Mouse (Mus musculus): ENCODE data around the gene Cntnap5c. TPM values are rescaled to one million over a fixed set of nuclear protein-coding genes. Genes with fewer than 3 reads are reported as not detected.

The Cntnap5c gene
- polyA plus RNA-seq, 1 experiment from 2014 or later: not detected

DNA sequence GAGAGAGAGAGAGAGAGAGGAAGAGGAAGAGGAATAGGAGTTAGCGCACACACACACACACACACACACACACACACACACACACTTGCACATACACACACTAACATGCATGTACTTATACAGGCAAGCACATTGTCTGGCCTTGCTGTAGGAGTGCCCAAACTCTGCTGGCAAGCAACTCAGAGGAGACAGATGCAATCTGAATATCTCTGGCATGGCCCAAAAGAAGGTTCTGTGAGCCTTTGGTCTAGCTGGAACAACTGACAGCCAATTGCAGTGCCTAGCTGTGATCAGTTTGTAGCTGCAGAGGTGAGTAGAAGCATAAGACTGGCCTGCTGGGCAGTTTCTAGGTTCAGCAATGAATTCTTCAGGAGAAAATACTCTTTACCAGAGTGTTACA is 313.3 kb downstream of the Cntnap5c start:
- H3K27me3 ChIP-seq (replicated peaks; ENCODE audit: control insufficient read depth, insufficient read depth, low read length): no peaks in the 10 kb centered on the region
- no peak overlapping the region for H3K27ac ChIP-seq (ENCODE audit: low read depth)
- H3K4me3 ChIP-seq (ENCODE audit: low read depth, low read length): no peak overlapping the region
- H3K9ac ChIP-seq (ENCODE audit: low read length): no peak overlapping the region
- no peak overlapping the region for H3K4me2 ChIP-seq (ENCODE audit: low read length)
- ATAC-seq (replicated peaks; ENCODE audit: low FRiP score, low TSS enrichment, low read depth) (no peak), DNase-seq (ENCODE audit: low spot score) (no peak)
- H3K4me1 ChIP-seq (replicated peaks; ENCODE audit: control insufficient read depth, insufficient read depth, low read length): no peaks in the 10 kb centered on the region
- H3K36me3 ChIP-seq (ENCODE audit: control insufficient read depth, insufficient read depth, low read length): no peaks in the 10 kb centered on the region
- no peaks in the 10 kb centered on the region for H3K9me3 ChIP-seq (ENCODE audit: control insufficient read depth, low read length)
- 100% methylated on average over 1 of the region's 1 CpGs for WGBS

DNA sequence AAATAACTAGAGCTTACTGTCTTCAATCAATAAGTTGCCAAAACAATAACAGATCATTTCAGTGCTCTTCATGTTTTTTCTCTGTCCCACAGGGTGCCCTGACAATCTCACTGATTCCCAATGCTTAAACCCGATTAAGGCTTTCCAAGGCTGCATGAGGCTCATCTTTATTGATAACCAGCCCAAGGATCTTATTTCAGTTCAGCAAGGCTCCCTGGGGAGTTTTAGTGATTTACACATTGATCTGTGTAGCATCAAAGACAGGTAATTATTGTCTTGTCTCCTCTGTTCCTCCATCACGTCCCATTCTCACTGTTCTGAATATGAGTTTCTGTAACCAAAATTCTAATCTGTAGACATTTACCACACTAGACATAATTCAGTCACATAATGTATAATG is 335.1 kb downstream of the Cntnap5c start:
- no peak for DNase-seq (ENCODE audit: low spot score)
- H3K4me2 ChIP-seq (ENCODE audit: low read length): no peak overlapping the region
- no peak overlapping the region for H3K4me3 ChIP-seq (ENCODE audit: low read depth, low read length)
- H3K27me3 ChIP-seq (replicated peaks; ENCODE audit: control insufficient read depth, insufficient read depth, low read length): no peaks in the 10 kb centered on the region
- ATAC-seq (replicated peaks; ENCODE audit: low FRiP score, low TSS enrichment, low read depth): no peak
- H3K9me3 ChIP-seq (ENCODE audit: control insufficient read depth, low read length): no peaks in the 10 kb centered on the region
- no peaks in the 10 kb centered on the region for H3K36me3 ChIP-seq (ENCODE audit: control insufficient read depth, insufficient read depth, low read length)
- 78% methylated on average over 2 of the region's 2 CpGs for WGBS
- H3K27ac ChIP-seq (ENCODE audit: low read depth): no peak overlapping the region
- no peaks in the 10 kb centered on the region for H3K4me1 ChIP-seq (replicated peaks; ENCODE audit: control insufficient read depth, insufficient read depth, low read length)
- H3K9ac ChIP-seq (ENCODE audit: low read length): no peak overlapping the region

GRCm38 (mm10) chr17:58107901-58108300 is 338.5 kb downstream of the Cntnap5c start:
- 84% methylated on average over 3 of the region's 3 CpGs for WGBS
- no peak overlapping the region for H3K4me2 ChIP-seq (ENCODE audit: low read length)
- H3K36me3 ChIP-seq (ENCODE audit: control insufficient read depth, insufficient read depth, low read length): no peaks in the 10 kb centered on the region
- H3K9me3 ChIP-seq (ENCODE audit: control insufficient read depth, low read length): no peaks in the 10 kb centered on the region
- ATAC-seq (replicated peaks; ENCODE audit: low FRiP score, low TSS enrichment, low read depth): no peak
- no peaks in the 10 kb centered on the region for H3K27me3 ChIP-seq (replicated peaks; ENCODE audit: control insufficient read depth, insufficient read depth, low read length)
- H3K27ac ChIP-seq (ENCODE audit: low read depth): no peak overlapping the region
- no peaks in the 10 kb centered on the region for H3K4me1 ChIP-seq (replicated peaks; ENCODE audit: control insufficient read depth, insufficient read depth, low read length)
- no peak overlapping the region for H3K4me3 ChIP-seq (ENCODE audit: low read depth, low read length)
- no peak for DNase-seq (ENCODE audit: low spot score)
- no peak overlapping the region for H3K9ac ChIP-seq (ENCODE audit: low read length)

- Histone ChIP-seq H3K27me3 (replicated peaks; ENCODE audit: control insufficient read depth, insufficient read depth, low read length) (no peaks in the 10 kb centered on the region), H3K4me2 (ENCODE audit: low read length) (no peak overlapping the region), H3K9me3 (ENCODE audit: control insufficient read depth, low read length) (no peaks in the 10 kb centered on the region), H3K27ac (ENCODE audit: low read depth) (no peak overlapping the region), H3K4me3 (ENCODE audit: low read depth, low read length) (no peak overlapping the region), H3K4me1 (replicated peaks; ENCODE audit: control insufficient read depth, insufficient read depth, low read length) (no peaks in the 10 kb centered on the region), H3K36me3 (ENCODE audit: control insufficient read depth, insufficient read depth, low read length) (no peaks in the 10 kb centered on the region), H3K9ac (ENCODE audit: low read length) (no peak overlapping the region)
- 64% methylated on average over 1 of the region's 1 CpGs for WGBS
- DNase-seq (ENCODE audit: low spot score): no peak
- no peak for ATAC-seq (replicated peaks; ENCODE audit: low FRiP score, low TSS enrichment, low read depth)
Measured at GRCm38 (mm10) chr17:58108335-58108734, 339.0 kb downstream of the Cntnap5c start.

GRCm38 (mm10) chr17:58187171-58187570 is 417.8 kb downstream of the Cntnap5c start:
- H3K4me1 ChIP-seq (replicated peaks; ENCODE audit: control insufficient read depth, insufficient read depth, low read length): no peaks in the 10 kb centered on the region
- no peak for DNase-seq (ENCODE audit: low spot score)
- H3K4me3 ChIP-seq (ENCODE audit: low read depth, low read length): no peak overlapping the region
- no peaks in the 10 kb centered on the region for H3K9me3 ChIP-seq (ENCODE audit: control insufficient read depth, low read length)
- no peak overlapping the region for H3K27ac ChIP-seq (ENCODE audit: low read depth)
- ATAC-seq (replicated peaks; ENCODE audit: low FRiP score, low TSS enrichment, low read depth): no peak
- H3K27me3 ChIP-seq (replicated peaks; ENCODE audit: control insufficient read depth, insufficient read depth, low read length): no peaks in the 10 kb centered on the region
- H3K9ac ChIP-seq (ENCODE audit: low read length): no peak overlapping the region
- H3K36me3 ChIP-seq (ENCODE audit: control insufficient read depth, insufficient read depth, low read length): no peaks in the 10 kb centered on the region
- no peak overlapping the region for H3K4me2 ChIP-seq (ENCODE audit: low read length)
- 68% methylated on average over 1 of the region's 1 CpGs for WGBS

- H3K36me3 ChIP-seq (ENCODE audit: control insufficient read depth, insufficient read depth, low read length): no peaks in the 10 kb centered on the region
- H3K27ac ChIP-seq (ENCODE audit: low read depth): no peak overlapping the region
- no peak overlapping the region for H3K4me3 ChIP-seq (ENCODE audit: low read depth, low read length)
- WGBS: 79% methylated on average over 2 of the region's 2 CpGs
- ATAC-seq (replicated peaks; ENCODE audit: low FRiP score, low TSS enrichment, low read depth) (no peak), DNase-seq (ENCODE audit: low spot score) (no peak)
- H3K4me2 ChIP-seq (ENCODE audit: low read length): no peak overlapping the region
- H3K4me1 ChIP-seq (replicated peaks; ENCODE audit: control insufficient read depth, insufficient read depth, low read length): no peaks in the 10 kb centered on the region
- no peak overlapping the region for H3K9ac ChIP-seq (ENCODE audit: low read length)
- H3K27me3 ChIP-seq (replicated peaks; ENCODE audit: control insufficient read depth, insufficient read depth, low read length): no peaks in the 10 kb centered on the region
- no peaks in the 10 kb centered on the region for H3K9me3 ChIP-seq (ENCODE audit: control insufficient read depth, low read length)
Measured at GRCm38 (mm10) chr17:58201148-58201547, 431.8 kb downstream of the Cntnap5c start.

DNA sequence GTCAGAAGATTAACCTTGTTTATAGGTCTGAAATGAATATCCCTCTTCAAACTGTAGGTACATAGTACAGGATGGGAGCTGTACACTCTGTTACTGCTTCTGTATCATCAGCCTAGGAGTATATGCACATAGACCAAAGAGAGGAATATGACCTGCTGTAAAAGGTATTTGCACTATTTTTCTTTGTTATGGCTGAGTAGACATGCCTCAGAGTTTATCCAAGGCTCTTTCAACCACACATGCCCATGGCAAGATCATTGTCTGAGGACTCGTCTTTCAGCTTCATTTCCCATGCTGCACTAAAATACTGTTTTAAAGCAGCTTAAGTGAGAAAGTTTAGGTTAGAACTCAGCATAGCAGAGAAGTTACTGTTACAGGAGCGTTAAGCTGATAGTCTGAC is 498.7 kb downstream of the Cntnap5c start:
- Histone ChIP-seq H3K27ac (ENCODE audit: low read depth) (no peak overlapping the region), H3K4me3 (ENCODE audit: low read depth, low read length) (no peak overlapping the region), H3K4me2 (ENCODE audit: low read length) (no peak overlapping the region), H3K9ac (ENCODE audit: low read length) (no peak overlapping the region), H3K36me3 (ENCODE audit: control insufficient read depth, insufficient read depth, low read length) (no peaks in the 10 kb centered on the region), H3K4me1 (replicated peaks; ENCODE audit: control insufficient read depth, insufficient read depth, low read length) (no peaks in the 10 kb centered on the region), H3K27me3 (replicated peaks; ENCODE audit: control insufficient read depth, insufficient read depth, low read length) (no peaks in the 10 kb centered on the region), H3K9me3 (ENCODE audit: control insufficient read depth, low read length) (no peaks in the 10 kb centered on the region)
- DNase-seq (ENCODE audit: low spot score): no peak
- no peak for ATAC-seq (replicated peaks; ENCODE audit: low FRiP score, low TSS enrichment, low read depth)
- 88% methylated on average over 2 of the region's 2 CpGs for WGBS

- H3K9me3 ChIP-seq (ENCODE audit: control insufficient read depth, low read length): no peaks in the 10 kb centered on the region
- ATAC-seq (replicated peaks; ENCODE audit: low FRiP score, low TSS enrichment, low read depth): no peak
- no peak for DNase-seq (ENCODE audit: low spot score)
- H3K36me3 ChIP-seq (ENCODE audit: control insufficient read depth, insufficient read depth, low read length): no peaks in the 10 kb centered on the region
- 77% methylated on average over 6 of the region's 6 CpGs for WGBS
- no peak overlapping the region for H3K4me2 ChIP-seq (ENCODE audit: low read length)
- H3K27ac ChIP-seq (ENCODE audit: low read depth): no peak overlapping the region
- no peak overlapping the region for H3K4me3 ChIP-seq (ENCODE audit: low read depth, low read length)
- H3K4me1 ChIP-seq (replicated peaks; ENCODE audit: control insufficient read depth, insufficient read depth, low read length): no peaks in the 10 kb centered on the region
- H3K9ac ChIP-seq (ENCODE audit: low read length): no peak overlapping the region
- no peaks in the 10 kb centered on the region for H3K27me3 ChIP-seq (replicated peaks; ENCODE audit: control insufficient read depth, insufficient read depth, low read length)
Measured at GRCm38 (mm10) chr17:58351310-58351709, 581.9 kb downstream of the Cntnap5c start.

DNA sequence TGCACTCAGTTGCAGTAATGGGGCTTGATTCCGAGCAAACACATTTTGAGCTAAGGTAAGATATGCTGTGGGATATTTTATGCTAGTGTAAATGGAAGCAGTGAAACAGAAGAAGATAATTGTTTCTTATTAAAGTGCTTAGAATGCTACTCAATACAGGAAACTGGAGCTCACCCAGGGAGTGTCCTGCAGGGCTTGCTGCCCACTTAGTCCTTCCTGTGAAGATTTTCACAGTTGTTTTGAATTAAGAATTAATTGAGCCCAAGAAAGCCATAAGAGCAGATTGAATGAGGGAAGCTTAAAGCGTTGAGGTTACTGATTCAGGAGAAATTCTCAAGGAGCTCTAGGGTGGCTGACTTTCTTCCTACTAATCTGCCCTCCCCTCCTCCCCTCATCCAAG is 586.9 kb downstream of the Cntnap5c start:
- Histone ChIP-seq H3K4me2 (ENCODE audit: low read length) (no peak overlapping the region), H3K4me3 (ENCODE audit: low read depth, low read length) (no peak overlapping the region), H3K4me1 (replicated peaks; ENCODE audit: control insufficient read depth, insufficient read depth, low read length) (no peaks in the 10 kb centered on the region), H3K27ac (ENCODE audit: low read depth) (no peak overlapping the region), H3K27me3 (replicated peaks; ENCODE audit: control insufficient read depth, insufficient read depth, low read length) (no peaks in the 10 kb centered on the region), H3K9me3 (ENCODE audit: control insufficient read depth, low read length) (no peaks in the 10 kb centered on the region), H3K36me3 (ENCODE audit: control insufficient read depth, insufficient read depth, low read length) (no peaks in the 10 kb centered on the region), H3K9ac (ENCODE audit: low read length) (no peak overlapping the region)
- no peak for DNase-seq (ENCODE audit: low spot score)
- 58% methylated on average over 2 of the region's 2 CpGs for WGBS
- ATAC-seq (replicated peaks; ENCODE audit: low FRiP score, low TSS enrichment, low read depth): no peak
